Mouse (Mus musculus) left cerebral cortex, postnatal 36 days (tissue): Measurements from ENCODE around the gene Tfap4. TPM values are rescaled to one million over a fixed set of nuclear protein-coding genes. Genes with fewer than 3 reads are reported as not detected.
A peak's percentile ranks its signal among the peaks of the same experiment; 100 is the strongest.
"Not testable (repeated sequence)": the region's sequence is repeated elsewhere in the genome, so short reads cannot be mapped to it uniquely, and the experiment has no call there.

ENCODE experiments used
- DNase-seq, 2 experiments: peaks; one replicate each; pipeline ENCODE4 v3.0.0; 2021 to 2022; ENCODE audit warnings: low spot score in 2 of 2, mixed read lengths in 1 of 2
- intact Hi-C: fragments of 180-260 bp; cut with DNase I; formaldehyde crosslinking; loops from one replicate; pipeline ENCODE4 v1.15.1; 2025
- total RNA-seq, 2 experiments: library from RNA; stranded (reverse); gene quantifications; 2 replicates each; pipeline ENCODE4 v1.2.3; 2021

Tfap4 gene
- total RNA-seq, 2 experiments from 2014 or later, result 3.3 TPM

DNA sequence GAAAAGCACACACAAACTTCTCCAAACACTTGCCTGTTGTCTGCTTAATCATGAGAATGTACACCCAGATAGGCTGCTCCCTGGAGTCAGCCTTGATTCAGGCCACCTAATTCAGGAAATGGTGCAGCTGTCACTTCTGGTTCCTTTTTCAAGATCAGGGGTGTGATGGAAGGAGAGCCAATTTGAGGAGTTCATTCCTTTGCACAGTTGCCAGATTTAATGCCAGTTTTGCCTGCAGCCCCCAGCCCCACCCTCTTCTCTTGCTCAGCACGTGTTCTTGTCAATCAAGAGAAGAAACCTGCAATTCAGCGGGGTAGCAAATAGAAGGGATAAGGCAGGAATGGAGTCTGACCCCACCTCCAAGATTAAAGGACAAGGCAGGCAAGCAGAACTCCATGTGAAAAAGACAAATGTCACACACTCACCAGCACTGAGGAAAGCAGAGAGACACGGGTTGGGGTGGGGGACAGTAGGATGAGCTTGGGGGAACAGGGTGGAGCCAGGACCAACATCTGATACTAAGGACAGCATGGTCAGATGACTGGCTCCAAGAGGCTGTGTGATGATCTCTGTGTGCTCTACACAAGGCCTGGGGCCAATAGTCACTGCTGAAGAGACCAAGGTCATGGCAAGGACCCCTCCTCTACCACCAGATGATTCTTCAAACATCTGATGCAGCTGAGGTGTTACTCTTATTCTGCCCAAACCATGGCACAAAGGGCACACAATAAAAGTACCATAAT is 21.9 kb downstream of the Tfap4 start:
- DNase-seq, result no peak
- intact Hi-C loops, result no loop called here

GRCm38 (mm10) chr16:4527373-4527772 is 32.3 kb downstream of the Tfap4 start:
- DNase-seq, intact Hi-C loops: not testable (repeated sequence)

DNA sequence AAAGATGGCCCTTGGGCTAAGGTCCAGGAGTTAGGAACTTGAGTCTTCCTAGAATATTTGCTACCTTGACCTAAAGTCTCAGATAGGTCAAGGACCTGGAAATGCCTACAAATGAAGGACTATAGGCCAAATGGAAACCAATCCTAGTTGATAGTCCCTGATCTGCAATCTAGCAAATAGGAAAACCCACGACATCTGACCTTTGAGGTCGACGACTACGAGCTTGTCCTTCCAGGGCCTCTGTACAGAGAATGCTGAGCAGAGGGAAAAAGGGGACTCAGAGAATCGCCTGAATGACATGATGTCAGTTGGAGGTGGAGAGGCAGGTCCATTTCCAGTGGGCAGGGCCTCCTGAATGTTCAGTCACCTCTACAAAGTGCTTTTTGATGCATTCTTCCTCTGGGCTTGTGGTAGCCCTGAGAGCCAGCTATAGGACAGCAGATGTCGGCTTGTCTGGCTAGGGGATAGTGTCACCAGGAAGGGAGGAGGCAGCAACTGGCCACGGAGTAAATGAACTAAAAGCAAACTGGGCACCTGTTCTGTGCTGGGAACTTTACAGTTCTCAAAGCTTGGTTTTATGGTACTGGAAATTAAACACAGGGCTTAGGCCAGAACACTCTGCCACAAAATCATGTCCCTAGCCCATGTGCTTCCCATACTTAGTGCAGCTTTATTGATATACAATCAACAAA is 36.2 kb downstream of the Tfap4 start:
- intact Hi-C loops, result no loop called here
- DNase-seq, result no peak

DNA sequence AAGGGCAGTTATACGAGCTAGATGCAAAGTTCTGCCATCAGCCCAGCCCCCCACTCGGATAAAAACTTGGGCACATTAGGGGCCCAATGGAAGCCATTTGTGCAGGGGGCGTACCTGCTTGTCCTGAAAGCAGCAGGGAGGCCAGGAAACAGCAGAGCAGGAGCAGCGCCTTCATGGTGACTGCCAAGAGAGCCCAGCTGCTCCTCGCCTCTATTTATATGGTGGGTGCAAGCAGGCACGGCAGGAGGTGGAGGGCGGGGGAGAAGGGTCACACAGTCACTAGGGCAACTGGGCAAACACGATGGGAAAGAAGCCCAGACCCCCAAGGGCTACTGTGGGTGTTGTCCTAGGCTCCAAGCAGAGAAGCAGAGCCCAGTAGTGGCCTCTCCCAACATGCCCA is 36.8 kb downstream of the Tfap4 start:
- intact Hi-C loops, result no loop called here
- no peak for DNase-seq

GRCm38 (mm10) chr16:4521735-4522530 is 37.7 kb downstream of the Tfap4 start:
- intact Hi-C loops, result no loop called here
- DNase-seq, result no peak

DNA sequence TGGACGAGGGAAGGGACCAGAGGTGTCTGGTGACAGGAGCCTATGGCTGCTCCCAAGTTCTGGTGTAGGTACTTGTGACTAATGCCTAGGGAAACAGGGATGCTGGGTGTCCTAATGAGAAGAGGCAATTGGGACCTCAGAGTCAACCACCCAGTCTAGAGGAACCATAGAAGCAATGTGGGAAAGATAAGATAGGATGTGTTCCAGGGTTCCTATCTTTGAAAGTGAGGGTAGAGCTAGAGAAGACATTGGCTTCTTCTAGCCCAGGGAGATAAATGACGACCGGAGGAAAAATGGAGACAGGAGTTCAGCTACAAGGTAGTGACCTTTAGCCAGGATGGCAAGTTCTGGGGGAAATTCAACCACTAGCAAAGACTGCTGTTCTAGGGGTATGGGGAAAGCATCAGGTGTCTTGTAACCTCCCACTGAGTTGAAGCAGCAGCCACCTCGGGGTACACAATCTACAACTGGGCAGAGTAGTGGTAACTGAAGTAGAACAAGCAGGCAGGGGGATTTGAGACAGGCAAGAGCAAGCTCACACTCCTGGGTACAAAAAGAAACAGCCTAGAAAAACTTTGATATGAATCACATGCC is 38.5 kb downstream of the Tfap4 start:
- no peak for DNase-seq
- intact Hi-C loops, result no loop called here

GRCm38 (mm10) chr16:4520673-4521072 is 39.0 kb downstream of the Tfap4 start:
- DNase-seq, result no peak
- intact Hi-C loops, result no loop called here

- intact Hi-C loops, result no loop called here
- no peak for DNase-seq
Measured at GRCm38 (mm10) chr16:4519825-4520224, 39.8 kb downstream of the Tfap4 start.

DNA sequence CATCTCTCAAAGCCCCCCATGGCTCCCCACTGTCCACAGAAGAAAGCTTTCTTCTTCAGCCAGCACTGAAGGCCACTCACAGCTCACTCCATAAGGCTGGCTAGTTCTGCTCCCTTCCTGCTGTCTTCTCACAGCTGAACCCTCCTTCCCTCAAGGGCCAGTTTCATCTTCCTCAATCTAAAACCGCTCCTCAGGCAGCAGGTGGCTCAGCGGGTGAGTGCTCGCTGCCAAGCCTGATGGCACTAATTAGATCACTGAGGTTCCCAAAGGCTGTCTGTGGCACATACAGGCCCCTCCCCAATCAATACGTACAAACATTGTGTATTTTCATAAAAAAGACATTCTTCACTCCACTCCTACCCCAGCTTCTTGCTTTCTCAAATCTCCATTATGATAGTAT is 40.5 kb downstream of the Tfap4 start:
- intact Hi-C loops, result no loop called here
- DNase-seq, result no peak

GRCm38 (mm10) chr16:4517906-4518305 is 41.7 kb downstream of the Tfap4 start:
- DNase-seq, result no peak
- intact Hi-C loops, result no loop called here

DNA sequence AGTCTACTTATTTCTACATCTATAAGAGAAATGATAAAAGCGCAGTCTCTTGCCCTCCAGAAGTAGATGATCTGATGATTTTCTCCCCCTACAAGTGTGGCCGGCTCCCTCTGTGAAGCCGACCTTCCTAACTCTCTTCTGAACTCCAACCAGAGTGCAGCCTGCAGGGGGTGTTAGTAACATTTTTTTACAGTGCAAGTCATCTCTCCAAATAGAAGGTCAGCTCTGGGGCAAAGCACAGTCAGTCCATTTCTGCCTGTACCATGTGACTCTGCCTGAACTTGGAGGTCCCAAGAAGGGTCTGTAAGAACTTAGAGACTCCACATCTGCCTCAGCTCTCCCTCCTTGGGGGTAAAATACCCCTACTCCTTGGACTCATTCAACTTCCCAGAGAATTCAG is 45.3 kb downstream of the Tfap4 start:
- no peak for DNase-seq
- intact Hi-C loops, result no loop called here

DNA sequence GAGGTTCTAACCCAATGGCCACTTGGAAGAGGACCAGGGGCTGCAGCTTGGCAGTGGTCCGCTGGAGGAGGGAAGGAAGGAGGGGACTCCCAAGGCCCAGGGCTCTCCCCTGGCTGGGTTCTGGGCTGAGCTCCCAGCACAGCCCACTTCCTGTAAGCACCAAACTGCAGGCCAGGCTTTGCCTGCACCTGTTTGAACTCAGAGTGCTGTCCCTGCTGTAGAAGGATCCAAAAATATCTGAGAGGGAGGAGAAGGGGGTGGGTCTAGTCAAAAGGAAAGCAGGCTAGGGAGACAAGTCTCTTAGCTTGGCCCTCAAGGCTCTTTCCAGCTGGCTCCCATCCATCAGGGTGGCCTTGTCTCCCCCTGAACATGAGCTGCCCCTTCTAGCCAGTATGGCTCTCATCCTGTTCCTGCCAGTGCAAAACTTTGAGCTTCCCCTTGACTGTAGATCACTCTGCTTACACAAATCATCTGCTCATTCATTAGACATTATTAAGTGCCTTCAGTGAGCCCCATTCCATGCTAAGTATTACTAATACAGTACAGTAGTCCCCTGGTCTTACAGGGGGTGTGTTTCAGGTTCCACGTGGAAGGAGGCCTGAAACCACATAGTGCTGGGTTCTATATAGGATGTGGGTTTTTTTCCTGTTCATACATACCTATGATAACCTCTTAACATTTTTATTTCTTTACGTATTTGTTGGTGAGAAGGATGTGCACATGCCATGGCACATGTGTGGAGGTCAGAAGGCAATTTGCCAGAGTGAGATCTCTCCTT is 46.8 kb downstream of the Tfap4 start:
- DNase-seq, result peak; percentile 13 to 19
- intact Hi-C loops, result no loop called here

DNA sequence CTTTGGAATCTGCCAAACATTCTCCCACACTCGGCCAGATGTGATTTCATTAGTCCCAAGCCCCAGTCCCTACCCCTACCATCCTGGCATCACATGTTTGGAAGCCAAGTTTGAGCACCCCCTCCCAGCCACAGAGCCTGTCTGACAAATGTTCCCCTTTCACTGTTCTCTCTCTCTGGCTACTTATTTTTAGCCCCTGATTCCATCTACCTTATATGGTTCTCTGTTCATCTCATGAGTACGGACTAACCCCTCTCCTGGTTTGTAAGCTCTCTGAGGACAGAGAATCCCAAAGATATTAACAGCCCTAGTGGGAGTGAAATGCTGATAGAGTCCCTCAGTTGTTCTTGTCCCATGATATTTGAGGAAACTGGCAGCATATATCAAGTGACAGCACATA is 48.3 kb downstream of the Tfap4 start:
- no peak for DNase-seq
- intact Hi-C loops, result no loop called here

DNA sequence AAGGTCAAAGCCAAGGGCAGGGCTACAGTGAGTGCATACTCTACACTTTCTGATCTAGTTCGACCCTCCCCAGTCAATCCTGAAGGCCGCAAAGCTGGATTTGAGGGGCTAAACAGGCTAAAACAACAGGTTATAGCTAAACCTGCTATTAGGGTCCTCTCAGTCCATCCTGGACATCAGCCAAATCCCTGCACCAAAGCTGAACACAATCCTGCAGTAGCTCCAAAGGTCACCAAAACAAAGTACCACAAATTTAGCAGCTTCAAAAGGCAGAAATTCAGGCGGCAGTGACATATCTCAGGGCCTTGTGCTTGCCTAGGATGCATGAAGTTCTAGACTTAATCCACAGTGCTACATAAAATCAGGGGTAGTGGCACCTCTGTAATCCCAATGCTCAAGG is 53.5 kb downstream of the Tfap4 start:
- intact Hi-C loops, result no loop called here
- DNase-seq, result no peak

- DNase-seq, result no peak
- intact Hi-C loops, result no loop called here
Measured at GRCm38 (mm10) chr16:4503495-4503894, 56.2 kb downstream of the Tfap4 start.

DNA sequence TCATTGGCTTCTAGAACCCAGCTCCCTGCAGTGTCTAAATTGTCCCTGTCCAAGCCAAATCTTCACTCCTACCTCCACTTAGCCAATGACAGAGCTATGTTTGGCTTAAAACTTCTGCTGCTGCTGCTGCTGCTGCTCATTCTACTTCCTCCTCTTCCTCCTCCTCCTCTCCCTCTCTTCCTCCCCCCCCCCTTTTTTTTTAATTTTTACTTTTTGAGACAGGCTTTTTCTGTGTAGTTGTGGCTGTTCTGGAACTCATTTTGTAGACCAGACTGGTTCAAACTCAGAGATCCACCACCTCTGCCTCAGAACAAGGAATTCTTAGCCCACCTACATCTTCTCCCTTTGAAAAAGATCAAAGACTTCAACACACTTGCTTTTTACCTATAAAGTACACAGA is 57.1 kb downstream of the Tfap4 start:
- intact Hi-C loops, result no loop called here
- no peak for DNase-seq

DNA sequence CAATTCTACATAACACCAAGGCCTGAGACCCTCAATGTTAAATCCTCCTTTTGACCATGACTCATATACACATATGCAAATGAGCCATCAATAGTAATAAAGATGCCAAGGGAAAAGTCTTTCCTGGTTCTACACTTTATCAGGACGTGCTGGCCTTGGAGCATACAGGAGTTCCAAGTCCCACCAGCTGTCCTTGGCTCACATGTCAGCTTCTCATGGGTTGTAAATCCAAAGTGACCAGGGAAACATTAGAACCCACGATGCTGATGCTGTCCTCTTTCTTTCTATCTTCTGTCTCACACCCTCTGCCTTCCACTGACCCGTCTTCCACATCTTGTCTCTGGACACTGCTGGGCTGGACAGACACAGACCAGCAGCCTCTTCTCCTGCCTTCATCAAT is 58.0 kb downstream of the Tfap4 start:
- intact Hi-C loops, result no loop called here
- DNase-seq, result no peak

DNA sequence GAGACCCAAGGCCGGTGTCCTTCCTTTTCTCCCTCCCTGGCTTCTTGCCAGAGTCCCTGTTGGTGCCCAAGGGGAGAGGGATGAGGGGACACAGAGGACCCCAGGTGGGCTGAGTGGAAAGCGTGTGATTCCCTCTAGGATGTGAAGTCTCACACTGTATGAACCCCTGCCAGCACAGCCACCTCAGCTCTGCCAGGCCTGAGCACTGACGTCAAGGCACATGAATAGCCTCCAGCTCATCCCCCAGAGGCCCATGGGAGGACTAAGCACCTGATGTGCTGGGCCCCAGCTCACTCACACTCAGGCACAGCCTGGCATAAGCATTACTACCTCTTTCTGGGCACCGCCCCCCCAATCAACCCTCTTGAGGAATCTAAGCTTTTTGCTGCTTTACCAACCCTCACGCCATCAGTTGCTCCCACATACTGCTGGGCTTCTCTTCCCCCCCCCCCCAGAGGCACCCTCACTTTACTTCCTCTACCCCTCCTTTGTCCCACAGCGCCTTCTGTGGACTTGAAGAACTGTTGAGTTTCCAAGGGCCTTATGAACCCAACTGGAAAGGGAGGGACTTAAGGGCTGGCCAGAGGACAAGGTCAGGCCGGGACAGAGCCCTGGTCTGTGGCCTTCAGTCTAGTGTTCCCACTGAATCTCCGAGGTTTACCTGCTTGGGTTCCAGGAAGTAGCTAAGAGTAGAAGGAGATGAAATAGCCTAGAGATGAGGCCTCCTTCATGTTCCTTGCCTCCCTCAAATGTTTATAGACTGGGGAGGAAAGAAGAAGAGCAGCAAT is 58.9 kb downstream of the Tfap4 start:
- intact Hi-C loops, result no loop called here

More for the DNA sequence above, 58.9 kb downstream of the Tfap4 start:
- peak; percentile 21 to 41 for DNase-seq
